Mouse (Mus musculus) E14TG2a.4 (cell line): ENCODE measurements around the gene Rps6ka2.

Experiments
- CTCF ChIP-seq: conservative IDR thresholded peaks from 2 replicates; pipeline ENCODE4 v1.5.1; 2014; ENCODE audit warnings: low read length
- NANOG ChIP-seq: IDR thresholded peaks from 2 replicates; pipeline ENCODE4 v1.6.1; 2014; ENCODE audit warnings: borderline replicate concordance, low read length, mixed read lengths
- POU5F1 ChIP-seq: IDR thresholded peaks from 2 replicates; pipeline ENCODE4 v1.6.1; 2014; ENCODE audit warnings: low read length, borderline replicate concordance

- TF ChIP-seq NANOG, result no peak
- TF ChIP-seq CTCF, result no peak
- no peak for TF ChIP-seq POU5F1
Observed at GRCm38 (mm10) chr17:7194140-7194840, 24.4 kb downstream of the Rps6ka2 start.
